Mouse (Mus musculus) neural tube, embryonic 11.5 days (tissue): Measurements from ENCODE around the gene Slc35a3. TPM values are rescaled to one million over a fixed set of nuclear protein-coding genes. Genes with fewer than 3 reads are reported as not detected.

ENCODE experiments used
- ATAC-seq: fragments of 200-750 bp; cut with Nextera tagmentation; 2 replicates; pipeline ENCODE4 v1.8.0; 2017; ENCODE audit warnings: moderate number of reproducible peaks, mild to moderate bottlenecking, moderate TSS enrichment, moderate library complexity; ENCODE audit not compliant: insufficient read depth, low FRiP score, low TSS enrichment
- DNase-seq: peaks from one replicate; pipeline ENCODE4 v3.0.0-alpha.2; 2015; ENCODE audit warnings: low spot score
- H3K27ac ChIP-seq: fragments of 300-500 bp; sonication (generic); 2 replicates; pipeline ENCODE4 v1.5.1; 2014; ENCODE audit warnings: low read depth, mild to moderate bottlenecking, low read length
- H3K27me3 ChIP-seq: fragments of 300-500 bp; sonication (generic); 2 replicates; pipeline ENCODE4 v1.6.1; 2014; ENCODE audit warnings: mild to moderate bottlenecking, low read length, mixed read lengths; ENCODE audit not compliant: control insufficient read depth, insufficient read depth
- H3K36me3 ChIP-seq: fragments of 300-500 bp; sonication (generic); 2 replicates; pipeline ENCODE4 v1.6.1; 2014; ENCODE audit warnings: mild to moderate bottlenecking, low read length, moderate library complexity, mixed read lengths; ENCODE audit not compliant: control insufficient read depth, insufficient read depth
- H3K4me1 ChIP-seq: fragments of 300-500 bp; sonication (generic); 2 replicates; pipeline ENCODE4 v1.6.1; 2014; ENCODE audit warnings: low read length, mixed read lengths; ENCODE audit not compliant: control insufficient read depth, insufficient read depth
- H3K4me2 ChIP-seq: fragments of 300-500 bp; sonication (generic); 2 replicates; pipeline ENCODE4 v1.6.1; 2014; ENCODE audit warnings: low read depth, mild to moderate bottlenecking, moderate library complexity
- H3K4me3 ChIP-seq: fragments of 300-500 bp; sonication (generic); 2 replicates; pipeline ENCODE4 v1.5.1; 2014; ENCODE audit warnings: low read depth, low read length
- H3K9ac ChIP-seq: fragments of 300-500 bp; sonication (generic); 2 replicates; pipeline ENCODE4 v1.6.1; 2014; ENCODE audit warnings: mild to moderate bottlenecking, low read length
- H3K9me3 ChIP-seq: fragments of 300-500 bp; sonication (generic); 2 replicates; pipeline ENCODE4 v1.6.1; 2016; ENCODE audit warnings: low read length; ENCODE audit not compliant: control insufficient read depth
- WGBS: fragments of 180-500 bp; shearing (Covaris S2); extraction: QIAGEN DNeasy Blood & Tissue Kit; methylation state at CpG from one replicate; pipeline ENCODE4 v1.1.7; 2014; 5-methylcytosine and 5-hydroxymethylcytosine counted together
- polyA plus RNA-seq: library from polyadenylated mRNA; unstranded; fragments of >200 nt; fragmentation: Nextera tagmentation; extraction: Ambion mirVana; gene quantifications from 2 replicates; pipeline ENCODE4 v1.2.1, GENCODE M21; 2014

Gene Slc35a3
- polyA plus RNA-seq, 1 experiment from 2014 or later: 8.8 TPM

GRCm38 (mm10) chr3:116637693-116638476 is 74.7 kb downstream of the Slc35a3 start:
- H3K4me1 ChIP-seq: no peaks in the 10 kb centered on the region
- no peak overlapping the region for H3K4me2 ChIP-seq
- ATAC-seq (no peak), DNase-seq (no peak)
- H3K4me3 ChIP-seq: no peak overlapping the region
- no peaks in the 10 kb centered on the region for H3K27me3 ChIP-seq
- whole genome bisulfite sequencing: 88% methylated on average over 9 of the region's 9 CpGs
- no peak overlapping the region for H3K9ac ChIP-seq
- H3K9me3 ChIP-seq: no peaks in the 10 kb centered on the region
- peaks cover 21% of the 10 kb centered on the region for H3K36me3 ChIP-seq
- H3K27ac ChIP-seq: no peak overlapping the region

- no peaks in the 10 kb centered on the region for H3K4me1 ChIP-seq
- peaks cover 17% of the 10 kb centered on the region for H3K36me3 ChIP-seq
- no peaks in the 10 kb centered on the region for H3K9me3 ChIP-seq
- no peak overlapping the region for H3K27ac ChIP-seq
- no peak for DNase-seq
- WGBS: 75% methylated on average over 5 of the region's 5 CpGs
- ATAC-seq: no peak
- no peaks in the 10 kb centered on the region for H3K27me3 ChIP-seq
- H3K4me3 ChIP-seq: no peak overlapping the region
- no peak overlapping the region for H3K4me2 ChIP-seq
- H3K9ac ChIP-seq: no peak overlapping the region
These were observed 76.8 kb downstream of the Slc35a3 start for GRCm38 (mm10) chr3:116635799-116636198.

GRCm38 (mm10) chr3:116634853-116635252 is 77.8 kb downstream of the Slc35a3 start:
- H3K9ac ChIP-seq: no peak overlapping the region
- H3K9me3 ChIP-seq: no peaks in the 10 kb centered on the region
- ATAC-seq (no peak), DNase-seq (no peak)
- H3K4me2 ChIP-seq: no peak overlapping the region
- H3K4me1 ChIP-seq: no peaks in the 10 kb centered on the region
- no peak overlapping the region for H3K27ac ChIP-seq
- H3K36me3 ChIP-seq: peaks cover 10% of the 10 kb centered on the region
- H3K4me3 ChIP-seq: no peak overlapping the region
- H3K27me3 ChIP-seq: no peaks in the 10 kb centered on the region
- WGBS: 95% methylated on average over 8 of the region's 8 CpGs

GRCm38 (mm10) chr3:116634091-116634490 is 78.5 kb downstream of the Slc35a3 start:
- no peak overlapping the region for H3K9ac ChIP-seq
- H3K36me3 ChIP-seq: peaks cover 10% of the 10 kb centered on the region
- no peak for DNase-seq
- H3K9me3 ChIP-seq: no peaks in the 10 kb centered on the region
- H3K27ac ChIP-seq: no peak overlapping the region
- H3K4me1 ChIP-seq: no peaks in the 10 kb centered on the region
- no peak for ATAC-seq
- H3K4me2 ChIP-seq: no peak overlapping the region
- H3K4me3 ChIP-seq: no peak overlapping the region
- H3K27me3 ChIP-seq: no peaks in the 10 kb centered on the region
- WGBS: 83% methylated on average over 3 of the region's 3 CpGs

- WGBS: 94% methylated on average over 3 of the region's 3 CpGs
- H3K4me3 ChIP-seq: no peak overlapping the region
- DNase-seq (no peak), ATAC-seq (no peak)
- H3K9me3 ChIP-seq: no peaks in the 10 kb centered on the region
- H3K4me1 ChIP-seq: no peaks in the 10 kb centered on the region
- H3K9ac ChIP-seq: no peak overlapping the region
- H3K36me3 ChIP-seq: peaks cover 6% of the 10 kb centered on the region
- H3K27me3 ChIP-seq: no peaks in the 10 kb centered on the region
- no peak overlapping the region for H3K4me2 ChIP-seq
- H3K27ac ChIP-seq: no peak overlapping the region
These were observed 79.7 kb downstream of the Slc35a3 start for GRCm38 (mm10) chr3:116632971-116633370.

GRCm38 (mm10) chr3:116631459-116631858 is 81.2 kb downstream of the Slc35a3 start:
- peaks cover 6% of the 10 kb centered on the region for H3K36me3 ChIP-seq
- no peak for ATAC-seq
- H3K4me1 ChIP-seq: no peaks in the 10 kb centered on the region
- H3K27ac ChIP-seq: no peak overlapping the region
- 91% methylated on average over 1 of the region's 1 CpGs for WGBS
- no peak overlapping the region for H3K9ac ChIP-seq
- H3K4me3 ChIP-seq: no peak overlapping the region
- DNase-seq: no peak
- H3K27me3 ChIP-seq: no peaks in the 10 kb centered on the region
- no peak overlapping the region for H3K4me2 ChIP-seq
- no peaks in the 10 kb centered on the region for H3K9me3 ChIP-seq

- H3K4me3 ChIP-seq: no peak overlapping the region
- WGBS: 93% methylated on average over 7 of the region's 7 CpGs
- no peak overlapping the region for H3K9ac ChIP-seq
- H3K36me3 ChIP-seq: peaks cover 8% of the 10 kb centered on the region
- H3K27ac ChIP-seq: no peak overlapping the region
- no peaks in the 10 kb centered on the region for H3K9me3 ChIP-seq
- no peak for DNase-seq
- H3K27me3 ChIP-seq: no peaks in the 10 kb centered on the region
- no peaks in the 10 kb centered on the region for H3K4me1 ChIP-seq
- ATAC-seq: no peak
- no peak overlapping the region for H3K4me2 ChIP-seq
These were observed 90.0 kb downstream of the Slc35a3 start for GRCm38 (mm10) chr3:116622641-116623040.

GRCm38 (mm10) chr3:116620636-116621370 is 91.8 kb downstream of the Slc35a3 start:
- Histone ChIP-seq H3K9me3 (no peaks in the 10 kb centered on the region), H3K4me3 (no peak overlapping the region), H3K27ac (no peak overlapping the region), H3K36me3 (peaks cover 8% of the 10 kb centered on the region), H3K4me1 (no peaks in the 10 kb centered on the region), H3K9ac (no peak overlapping the region), H3K27me3 (no peaks in the 10 kb centered on the region), H3K4me2 (no peak overlapping the region)
- DNase-seq (no peak), ATAC-seq (no peak)
- 97% methylated on average over 7 of the region's 7 CpGs for WGBS
